Mouse (Mus musculus): Measurements from ENCODE around the gene Olfr700. TPM values are rescaled to one million over a fixed set of nuclear protein-coding genes. Genes with fewer than 3 reads are reported as not detected.
"Not testable (repeated sequence)": the region's sequence is repeated elsewhere in the genome, so short reads cannot be mapped to it uniquely, and the experiment has no call there.

Olfr700 gene
- not detected for total RNA-seq (2022)

GRCm38 (mm10) chr7:106808734-106809133 is at the start of gene Olfr700:
Olfr700 (minus strand) TSS chr7:106808834.
- no peak for DNase-seq (ENCODE audit: low spot score in 2 of 2)

- no peak for DNase-seq (ENCODE audit: low spot score in 2 of 2)
These were observed 34.4 kb upstream of the Olfr700 start, which contains the start of gene Olfr703 for GRCm38 (mm10) chr7:106843060-106843459. Olfr703 (plus strand) TSS chr7:106843360.

GRCm38 (mm10) chr7:106833793-106834192 is 25.2 kb upstream of the Olfr700 start, which contains the start of gene Olfr702:
Olfr702 (minus strand) TSS chr7:106833893.
- DNase-seq (ENCODE audit: low spot score in 2 of 2), result no peak

- DNase-seq (ENCODE audit: low spot score in 2 of 2), result no peak
These were observed 9.8 kb upstream of the Olfr700 start for GRCm38 (mm10) chr7:106818414-106818813.

GRCm38 (mm10) chr7:106815775-106816174 is 7.1 kb upstream of the Olfr700 start:
- DNase-seq (ENCODE audit: low spot score in 2 of 2), result no peak

- DNase-seq (ENCODE audit: low spot score in 2 of 2), result no peak
These were observed 5.2 kb upstream of the Olfr700 start, which contains the start of gene Olfr701 for GRCm38 (mm10) chr7:106813829-106814228. Olfr701 (plus strand) TSS chr7:106814129.

GRCm38 (mm10) chr7:106793098-106793497 is 15.5 kb downstream of the Olfr700 start, which contains the start of gene Olfr699:
Olfr699 (minus strand) TSS chr7:106793198.
- no peak for DNase-seq (ENCODE audit: low spot score in 2 of 2)

GRCm38 (mm10) chr7:106788330-106788729 is 20.3 kb downstream of the Olfr700 start:
- DNase-seq (ENCODE audit: low spot score in 2 of 2), result no peak

- DNase-seq (ENCODE audit: low spot score in 2 of 2), result not testable (repeated sequence)
These were observed 47.6 kb downstream of the Olfr700 start for GRCm38 (mm10) chr7:106761008-106761407.

- no peak for DNase-seq (ENCODE audit: low spot score in 2 of 2)
These were observed 49.8 kb downstream of the Olfr700 start for GRCm38 (mm10) chr7:106758800-106759199.

Other genes starting within 250 kb of the Olfr700 start
- not detected for gene Olfr693, start 128.2 kb downstream of the Olfr700 start, total RNA-seq (2022)
- gene Olfr694, start 117.0 kb downstream of the Olfr700 start, total RNA-seq (2022), result not detected
- gene Olfr695, start 92.4 kb downstream of the Olfr700 start, total RNA-seq (2022), result not detected
- gene Olfr697, start 66.4 kb downstream of the Olfr700 start, total RNA-seq (2022), result not detected
- gene Olfr698, start 53.4 kb downstream of the Olfr700 start, total RNA-seq (2022), result under 1 TPM in 1 of 4 experiments, not detected in 3; 0.42 TPM
- gene Olfr699, start 15.6 kb downstream of the Olfr700 start, total RNA-seq (2022), result not detected
- gene Olfr701, start 5.3 kb upstream of the Olfr700 start, total RNA-seq (2022), result under 1 TPM in 1 of 4 experiments, not detected in 3; 0.07 TPM
- gene Olfr702, start 25.1 kb upstream of the Olfr700 start, total RNA-seq (2022), result not detected
- not detected for gene Olfr703, start 34.5 kb upstream of the Olfr700 start, total RNA-seq (2022)
- gene Olfr704, start 54.4 kb upstream of the Olfr700 start, total RNA-seq (2022), result not detected
- gene Olfr705, start 68.1 kb upstream of the Olfr700 start, total RNA-seq (2022), result not detected
- gene Olfr706, start 79.3 kb upstream of the Olfr700 start, total RNA-seq (2022), result not detected
- not detected for gene Olfr707, start 92.4 kb upstream of the Olfr700 start, total RNA-seq (2022)
- not detected for gene Olfr1532-ps1, start 99.2 kb upstream of the Olfr700 start, total RNA-seq (2022)
- under 1 TPM in 1 of 4 experiments, not detected in 3; 0.14 TPM for gene Olfr709-ps1, start 123.4 kb upstream of the Olfr700 start, total RNA-seq (2022)
- gene Olfr710, start 139.5 kb upstream of the Olfr700 start, total RNA-seq (2022), result not detected
- not detected for gene Olfr6, start 155.1 kb upstream of the Olfr700 start, total RNA-seq (2022)
- gene Olfr711, start 166.6 kb upstream of the Olfr700 start, total RNA-seq (2022), result not detected
- under 1 TPM in 1 of 4 experiments, not detected in 3; 0.05 TPM for gene Olfr2, start 197.2 kb upstream of the Olfr700 start, total RNA-seq (2022)
- not detected for gene Olfr713, start 222.3 kb upstream of the Olfr700 start, total RNA-seq (2022)

Measured in left cerebral cortex, adult 8-10 months (tissue).